Mouse (Mus musculus): ENCODE measurements around the gene Cpm. TPM values are rescaled to one million over a fixed set of nuclear protein-coding genes. Genes with fewer than 3 reads are reported as not detected.
A peak's percentile ranks its signal among the peaks of the same experiment; 100 is the strongest.

The Cpm gene
- total and polyA plus RNA-seq, 3 experiments, result 0.04 to 0.31 (median 0.17) TPM

DNA sequence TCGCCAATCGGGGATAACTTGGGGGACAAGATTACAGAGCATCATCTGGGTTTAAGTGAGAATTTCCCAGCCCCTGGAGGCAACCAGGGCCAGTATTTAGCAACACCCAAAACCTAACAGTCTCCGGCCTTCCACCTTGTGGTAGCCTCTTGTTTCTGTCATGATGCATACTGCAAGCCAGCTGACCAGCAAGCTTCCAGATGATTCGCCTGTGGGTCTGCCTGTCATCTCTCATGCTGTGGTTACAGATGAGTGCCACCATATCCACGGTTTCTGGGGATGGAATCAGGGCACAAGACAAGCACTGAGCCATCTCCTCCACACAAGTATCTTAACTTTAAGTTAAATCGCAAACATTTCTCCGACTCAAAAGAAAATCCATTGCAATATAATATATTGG, 58.3 kb downstream of the Cpm start:
- TF ChIP-seq UBTF (IDR thresholded peaks at IDR 0.05; ENCODE audit: low read depth, low read length) (no peak), CHD2 (IDR thresholded peaks at IDR 0.05; ENCODE audit: low read length) (0 out of 2 replicates have a peak, but pooled peaks have one; percentile 1)
- Histone ChIP-seq H3K27ac (ENCODE audit: insufficient read depth, low read depth) (no peak overlapping the region), H3K4me3 (replicated peaks in 1 of 3; ENCODE audit: low read depth in 2 of 3, low read length in 2 of 3, poor library complexity in 1 of 3) (no peak overlapping the region), H3K36me3 (replicated peaks in 1 of 2; ENCODE audit: control insufficient read depth in 1 of 2, insufficient read depth in 1 of 2, low read length in 1 of 2) (peaks cover 27 to 43% of the 10 kb centered on the region in 2 experiments), H3K79me2 (replicated peaks; ENCODE audit: control insufficient read depth, extremely low read depth, insufficient read depth, poor library complexity, severe bottlenecking) (no peaks in the 10 kb centered on the region; the same call in none of the 2 replicates), H3K4me1 (ENCODE audit: control insufficient read depth in 1 of 2, insufficient read depth in 2 of 2) (no peaks in the 10 kb centered on the region), H3K27me3 (replicated peaks) (no peaks in the 10 kb centered on the region), H3K4me2 (ENCODE audit: insufficient read depth, low read depth, poor library complexity, severe bottlenecking) (no peak overlapping the region), H3K9ac (ENCODE audit: insufficient read depth, low read depth) (no peak overlapping the region), H3K9me3 (replicated peaks; ENCODE audit: low read length) (no peaks in the 10 kb centered on the region)
- dilution Hi-C loops (cut with MboI; ENCODE audit: extremely low pct_ligation_motif_present, extremely low pct_unique_long_range_greater_than_20kb, low sequenced_read_pairs) (no loop called here), in situ Hi-C loops (cut with MboI; ENCODE audit: low pct_ligation_motif_present, low pct_unique_long_range_greater_than_20kb, low sequenced_read_pairs) (no loop called here)
- no peak for DNase-seq (ENCODE audit: extremely low read depth)

DNA sequence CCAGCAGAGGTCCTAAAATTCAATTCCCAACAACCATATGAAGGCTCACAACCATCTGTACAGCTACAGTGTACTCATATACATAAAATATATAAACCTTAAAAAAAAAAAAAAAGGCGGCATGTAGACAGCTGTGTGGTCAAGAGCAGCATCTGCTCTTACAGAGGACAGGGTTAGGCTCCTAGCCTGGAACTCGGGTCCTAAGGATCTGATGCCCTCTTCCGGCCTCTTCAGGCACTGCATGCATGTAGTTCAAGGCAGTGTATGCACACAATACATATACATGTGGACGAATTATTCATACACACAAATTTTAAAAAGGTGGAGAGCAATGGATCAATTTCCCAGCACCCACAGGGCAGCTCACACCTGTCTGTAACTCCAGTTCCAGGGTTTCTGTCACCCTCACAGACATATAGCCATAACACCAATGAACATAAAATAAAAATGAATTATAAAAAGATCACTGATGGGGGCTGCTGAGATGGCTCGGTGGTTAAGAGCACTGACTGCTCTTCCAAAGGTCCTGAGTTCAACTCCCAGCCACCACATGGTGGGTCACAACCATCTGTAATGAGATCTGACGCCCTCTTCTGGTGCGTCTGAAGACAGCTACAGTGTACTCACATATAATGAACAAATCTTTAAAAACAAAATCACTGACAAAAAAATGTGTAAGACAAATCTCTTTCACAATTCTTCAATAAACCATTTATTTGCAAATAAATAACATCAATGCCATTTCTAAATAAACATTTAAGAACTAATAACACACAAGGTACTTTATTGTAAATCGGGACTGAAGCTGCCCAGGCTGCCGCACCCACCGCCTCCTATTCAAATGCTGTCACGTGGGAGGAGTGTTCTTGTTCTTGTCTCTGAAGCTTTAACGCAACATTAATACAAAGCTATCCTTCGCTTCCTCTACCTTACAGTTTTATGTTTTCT, 59.2 kb downstream of the Cpm start:
- no peak overlapping the region for H3K4me3 ChIP-seq (replicated peaks in 1 of 3; ENCODE audit: low read depth in 2 of 3, low read length in 2 of 3, poor library complexity in 1 of 3)
- H3K4me2 ChIP-seq (ENCODE audit: insufficient read depth, low read depth, poor library complexity, severe bottlenecking), result no peak overlapping the region
- no peak overlapping the region for H3K9ac ChIP-seq (ENCODE audit: insufficient read depth, low read depth)
- H3K27ac ChIP-seq (ENCODE audit: insufficient read depth, low read depth), result no peak overlapping the region
- H3K4me1 ChIP-seq (ENCODE audit: control insufficient read depth in 1 of 2, insufficient read depth in 2 of 2), result no peaks in the 10 kb centered on the region
- peaks cover 35 to 50% of the 10 kb centered on the region in 2 experiments for H3K36me3 ChIP-seq (replicated peaks in 1 of 2; ENCODE audit: control insufficient read depth in 1 of 2, insufficient read depth in 1 of 2, low read length in 1 of 2)
- DNase-seq (ENCODE audit: extremely low read depth), result peak; percentile 60
- in situ Hi-C loops (cut with MboI; ENCODE audit: low pct_ligation_motif_present, low pct_unique_long_range_greater_than_20kb, low sequenced_read_pairs), result no loop called here
- dilution Hi-C loops (cut with MboI; ENCODE audit: extremely low pct_ligation_motif_present, extremely low pct_unique_long_range_greater_than_20kb, low sequenced_read_pairs), result no loop called here
- no peaks in the 10 kb centered on the region for H3K9me3 ChIP-seq (replicated peaks; ENCODE audit: low read length)
- H3K79me2 ChIP-seq (replicated peaks; ENCODE audit: control insufficient read depth, extremely low read depth, insufficient read depth, poor library complexity, severe bottlenecking), result peaks cover 4% of the 10 kb centered on the region
- TF ChIP-seq TBP (conservative IDR thresholded peaks at IDR 0.05; ENCODE audit: low read depth, low read length), result no peak
- 0 out of 2 replicates have a peak, but pooled peaks have one; percentile 20 for TF ChIP-seq ZMIZ1 (IDR thresholded peaks at IDR 0.05; ENCODE audit: low read depth, low read length)
- no peak for TF ChIP-seq USF2 (conservative IDR thresholded peaks at IDR 0.05; ENCODE audit: low read depth, low read length)
- TF ChIP-seq JUND (conservative IDR thresholded peaks at IDR 0.05; ENCODE audit: low read depth, low read length), result no peak
- TF ChIP-seq POLR2AphosphoS2 (IDR thresholded peaks at IDR 0.05; ENCODE audit: low read depth, low read length), result 0 out of 2 replicates have a peak, but pooled peaks have one; percentile 43
- no peak for TF ChIP-seq EP300 (IDR thresholded peaks at IDR 0.05; ENCODE audit: low read length)
- no peak for TF ChIP-seq USF1 (IDR thresholded peaks at IDR 0.05; ENCODE audit: low read depth, low read length)
- TF ChIP-seq MEF2A (IDR thresholded peaks at IDR 0.05; ENCODE audit: borderline replicate concordance, low read depth, low read length), result no peak
- TF ChIP-seq ZNF384 (IDR thresholded peaks at IDR 0.05; ENCODE audit: low read depth, low read length), result no peak
- TF ChIP-seq RAD21 (IDR thresholded peaks at IDR 0.05; ENCODE audit: low read depth, low read length), result no peak; the same call in none of the 2 replicates
- no peak for TF ChIP-seq SIN3A (IDR thresholded peaks at IDR 0.05; ENCODE audit: low read length)
- TF ChIP-seq HCFC1 (IDR thresholded peaks at IDR 0.05; ENCODE audit: low read depth, low read length), result no peak
- peak; percentile 24 to 48; a peak in 3 of 4 replicates for TF ChIP-seq CTCF (conservative IDR thresholded peaks at IDR 0.05 in 1 of 2, IDR thresholded peaks at IDR 0.05 in 1 of 2; ENCODE audit: low read depth in 2 of 2, low read length in 2 of 2)
- H3K27me3 ChIP-seq (replicated peaks), result no peaks in the 10 kb centered on the region
